Mouse (Mus musculus) neural tube, embryonic 15.5 days (tissue): Measurements from ENCODE around the gene 6030445D17Rik. TPM values are rescaled to one million over a fixed set of nuclear protein-coding genes. Genes with fewer than 3 reads are reported as not detected.

ENCODE experiments used
- ATAC-seq: fragments of 200-750 bp; cut with Nextera tagmentation; 2 replicates; pipeline ENCODE4 v1.8.0; 2017; ENCODE audit warnings: mild to moderate bottlenecking, moderate TSS enrichment, moderate library complexity; ENCODE audit not compliant: low FRiP score
- H3K27ac ChIP-seq: fragments of 300-500 bp; sonication (generic); replicated peaks from 2 replicates; pipeline ENCODE4 v1.5.1; 2015; ENCODE audit warnings: mild to moderate bottlenecking, inconsistent platforms
- H3K27me3 ChIP-seq: fragments of 300-500 bp; sonication (generic); replicated peaks from 2 replicates; pipeline ENCODE4 v1.6.1; 2015; ENCODE audit warnings: inconsistent platforms
- H3K36me3 ChIP-seq: fragments of 300-500 bp; sonication (generic); 2 replicates; pipeline ENCODE4 v1.6.1; 2015; ENCODE audit warnings: inconsistent platforms
- H3K4me1 ChIP-seq: fragments of 300-500 bp; sonication (generic); 2 replicates; pipeline ENCODE4 v1.6.1; 2015; ENCODE audit warnings: inconsistent platforms
- H3K4me2 ChIP-seq: fragments of 300-500 bp; sonication (generic); 2 replicates; pipeline ENCODE4 v1.6.1; 2015; ENCODE audit warnings: inconsistent platforms, mild to moderate bottlenecking, moderate library complexity
- H3K4me3 ChIP-seq: fragments of 300-500 bp; sonication (generic); replicated peaks from 2 replicates; pipeline ENCODE4 v1.5.1; 2015; ENCODE audit warnings: mild to moderate bottlenecking, inconsistent platforms
- H3K9ac ChIP-seq: fragments of 300-500 bp; sonication (generic); replicated peaks from 2 replicates; pipeline ENCODE4 v1.6.1; 2015; ENCODE audit warnings: mild to moderate bottlenecking, inconsistent platforms
- H3K9me3 ChIP-seq: fragments of 300-500 bp; sonication (generic); replicated peaks from 2 replicates; pipeline ENCODE4 v1.6.1; 2016; ENCODE audit warnings: inconsistent platforms
- WGBS: fragments of 180-500 bp; shearing (Covaris S2); methylation state at CpG from one replicate; pipeline ENCODE4 v1.1.7; 2015; ENCODE audit warnings: mixed read lengths; 5-methylcytosine and 5-hydroxymethylcytosine counted together
- polyA plus RNA-seq: library from polyadenylated mRNA; unstranded; fragments of >200 nt; fragmentation: Nextera tagmentation; extraction: Ambion mirVana; gene quantifications from 2 replicates; pipeline ENCODE4 v1.2.1, GENCODE M21; 2015

The 6030445D17Rik gene
- polyA plus RNA-seq, 1 experiment from 2014 or later: 0.19 TPM

- H3K4me3 ChIP-seq: no peak overlapping the region
- ATAC-seq: no peak
- H3K36me3 ChIP-seq: no peaks in the 10 kb centered on the region
- no peak overlapping the region for H3K9ac ChIP-seq
- no peak overlapping the region for H3K4me2 ChIP-seq
- WGBS: 61% methylated on average over 2 of the region's 2 CpGs
- no peaks in the 10 kb centered on the region for H3K27me3 ChIP-seq
- H3K4me1 ChIP-seq: 0 out of 2 replicates have a peak, but pooled peaks cover 7% of the 10 kb centered on the region
- no peaks in the 10 kb centered on the region for H3K9me3 ChIP-seq
- no peak overlapping the region for H3K27ac ChIP-seq
Observed at GRCm38 (mm10) chr4:136505426-136506215, 43.6 kb downstream of the 6030445D17Rik start.

- WGBS: 80% methylated on average over 1 of the region's 1 CpGs
- Histone ChIP-seq H3K9ac (no peak overlapping the region), H3K4me1 (peaks cover 11% of the 10 kb centered on the region), H3K27me3 (no peaks in the 10 kb centered on the region), H3K9me3 (no peaks in the 10 kb centered on the region), H3K4me2 (no peak overlapping the region), H3K36me3 (no peaks in the 10 kb centered on the region), H3K4me3 (no peak overlapping the region), H3K27ac (no peak overlapping the region)
- no peak for ATAC-seq
Observed at GRCm38 (mm10) chr4:136509857-136510256, 47.8 kb downstream of the 6030445D17Rik start.

GRCm38 (mm10) chr4:136511708-136512107 lies 49.7 kb downstream of the 6030445D17Rik start:
- peaks cover 11% of the 10 kb centered on the region for H3K4me1 ChIP-seq
- H3K27ac ChIP-seq: no peak overlapping the region
- H3K27me3 ChIP-seq: no peaks in the 10 kb centered on the region
- H3K4me2 ChIP-seq: no peak overlapping the region
- no peaks in the 10 kb centered on the region for H3K36me3 ChIP-seq
- H3K9ac ChIP-seq: no peak overlapping the region
- 63% methylated on average over 4 of the region's 4 CpGs for WGBS
- no peak overlapping the region for H3K4me3 ChIP-seq
- ATAC-seq: no peak
- no peaks in the 10 kb centered on the region for H3K9me3 ChIP-seq

- Histone ChIP-seq H3K36me3 (no peaks in the 10 kb centered on the region), H3K4me1 (peaks cover 11% of the 10 kb centered on the region), H3K27me3 (no peaks in the 10 kb centered on the region), H3K9me3 (no peaks in the 10 kb centered on the region), H3K4me3 (no peak overlapping the region), H3K4me2 (no peak overlapping the region), H3K9ac (no peak overlapping the region), H3K27ac (no peak overlapping the region)
- ATAC-seq: no peak
Observed at GRCm38 (mm10) chr4:136512905-136513304, 50.9 kb downstream of the 6030445D17Rik start.

Other genes starting within 250 kb of the 6030445D17Rik start
- gene Tcea3, start 214.5 kb upstream of the 6030445D17Rik start, polyA plus RNA-seq: 2.2 and 2.5 TPM in 2 replicates
- gene Zfp46, start 177.6 kb upstream of the 6030445D17Rik start, polyA plus RNA-seq: 34.7 and 37.5 TPM in 2 replicates
- 182 and 188 TPM in 2 replicates for gene Hnrnpr, start 151.3 kb upstream of the 6030445D17Rik start, polyA plus RNA-seq
- gene Htr1d, start 38.7 kb upstream of the 6030445D17Rik start, polyA plus RNA-seq: 2.5 and 3.9 TPM in 2 replicates
- gene Luzp1, start 7.5 kb downstream of the 6030445D17Rik start, polyA plus RNA-seq: 60.1 and 73.0 TPM in 2 replicates
- 46.6 and 49.8 TPM in 2 replicates for gene Kdm1a, start 140.5 kb downstream of the 6030445D17Rik start, polyA plus RNA-seq
- not detected in 2 replicates for gene Tex46, start 148.2 kb downstream of the 6030445D17Rik start, polyA plus RNA-seq
- 0.05 and 0.10 TPM in 2 replicates for gene Lactbl1, start 160.4 kb downstream of the 6030445D17Rik start, polyA plus RNA-seq